Mouse (Mus musculus) heart, embryonic 16.5 days (tissue): ENCODE measurements around the gene Ccdc189. TPM values are rescaled to one million over a fixed set of nuclear protein-coding genes. Genes with fewer than 3 reads are reported as not detected.

Experiments used
- ATAC-seq: fragments of 200-750 bp; cut with Nextera tagmentation; replicated peaks from 2 replicates; pipeline ENCODE4 v1.8.0; 2017; ENCODE audit warnings: moderate number of reproducible peaks; ENCODE audit not compliant: insufficient read depth, low FRiP score; ENCODE audit errors: extremely low read depth
- H3K27ac ChIP-seq: fragments of 300-500 bp; sonication (generic); 2 replicates; pipeline ENCODE4 v1.5.1; 2014; ENCODE audit warnings: mild to moderate bottlenecking, low read length, control low read depth, moderate library complexity
- H3K27me3 ChIP-seq: fragments of 300-500 bp; sonication (generic); 2 replicates; pipeline ENCODE4 v1.6.1; 2014; ENCODE audit warnings: low read length, mixed read lengths; ENCODE audit not compliant: control insufficient read depth, insufficient read depth
- H3K36me3 ChIP-seq: fragments of 300-500 bp; sonication (generic); 2 replicates; pipeline ENCODE4 v1.6.1; 2014; ENCODE audit not compliant: control insufficient read depth, insufficient read depth
- H3K4me1 ChIP-seq: fragments of 300-500 bp; sonication (generic); 2 replicates; pipeline ENCODE4 v1.6.1; 2014; ENCODE audit warnings: low read length, mixed read lengths; ENCODE audit not compliant: control insufficient read depth, insufficient read depth
- H3K4me2 ChIP-seq: fragments of 300-500 bp; sonication (generic); 2 replicates; pipeline ENCODE4 v1.6.1; 2014; ENCODE audit warnings: low read depth, mild to moderate bottlenecking, control low read depth, low read length
- H3K4me3 ChIP-seq: fragments of 300-500 bp; sonication (generic); 2 replicates; pipeline ENCODE4 v1.5.1; 2014; ENCODE audit warnings: mild to moderate bottlenecking, control low read depth, low read length
- H3K9ac ChIP-seq: fragments of 300-500 bp; sonication (generic); 2 replicates; pipeline ENCODE4 v1.6.1; 2014; ENCODE audit warnings: low read length, control low read depth
- H3K9me3 ChIP-seq: fragments of 300-500 bp; sonication (generic); replicated peaks from 2 replicates; pipeline ENCODE4 v1.6.1; 2016; ENCODE audit warnings: low read length; ENCODE audit not compliant: control insufficient read depth
- WGBS: fragments of 180-500 bp; shearing (Covaris S2); extraction: QIAGEN DNeasy Blood & Tissue Kit; methylation state at CpG from one replicate; pipeline ENCODE4 v1.1.7; 2014; 5-methylcytosine and 5-hydroxymethylcytosine counted together
- polyA plus RNA-seq: library from polyadenylated mRNA; unstranded; fragments of >200 nt; fragmentation: Nextera tagmentation; extraction: Ambion mirVana; gene quantifications from 2 replicates; pipeline ENCODE4 v1.2.1, GENCODE M21; 2015

The Ccdc189 gene
- polyA plus RNA-seq, 1 experiment from 2014 or later: 14.0 TPM

DNA sequence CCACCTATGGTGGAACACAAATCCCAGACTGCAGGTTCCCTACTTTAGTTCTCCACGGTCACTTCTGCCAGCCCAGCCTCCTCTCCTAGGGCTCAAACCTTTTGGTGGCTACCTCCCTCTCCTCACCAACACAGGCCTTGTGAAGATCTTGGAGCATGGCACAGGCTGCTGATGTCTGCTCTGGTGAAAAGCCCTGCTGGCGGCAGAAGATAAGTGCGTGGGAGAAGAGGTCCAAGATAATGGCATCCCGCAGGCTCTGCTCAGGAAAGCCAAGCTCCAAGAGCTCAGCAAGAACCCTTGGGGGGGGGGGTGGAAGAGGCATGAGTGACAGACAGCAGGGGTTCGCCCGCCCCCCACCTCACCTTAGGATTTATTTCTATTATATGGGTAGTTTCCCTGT is 2.2 kb downstream of the Ccdc189 start:
- ATAC-seq: no peak
- 78% methylated on average over 6 of the region's 6 CpGs for WGBS
- Histone ChIP-seq H3K4me3 (no peak overlapping the region), H3K9me3 (no peaks in the 10 kb centered on the region), H3K27me3 (no peaks in the 10 kb centered on the region), H3K27ac (no peak overlapping the region), H3K4me1 (peaks cover 17% of the 10 kb centered on the region), H3K9ac (no peak overlapping the region), H3K36me3 (peaks cover 28% of the 10 kb centered on the region), H3K4me2 (no peak overlapping the region)

GRCm38 (mm10) chr7:127585031-127585430 is 3.4 kb downstream of the Ccdc189 start:
- Histone ChIP-seq H3K36me3 (peaks cover 27% of the 10 kb centered on the region), H3K4me3 (no peak overlapping the region), H3K4me1 (peaks cover 12% of the 10 kb centered on the region), H3K4me2 (no peak overlapping the region), H3K9ac (no peak overlapping the region), H3K27ac (no peak overlapping the region), H3K9me3 (no peaks in the 10 kb centered on the region), H3K27me3 (no peaks in the 10 kb centered on the region)
- ATAC-seq: no peak
- 81% methylated on average over 7 of the region's 7 CpGs for WGBS

DNA sequence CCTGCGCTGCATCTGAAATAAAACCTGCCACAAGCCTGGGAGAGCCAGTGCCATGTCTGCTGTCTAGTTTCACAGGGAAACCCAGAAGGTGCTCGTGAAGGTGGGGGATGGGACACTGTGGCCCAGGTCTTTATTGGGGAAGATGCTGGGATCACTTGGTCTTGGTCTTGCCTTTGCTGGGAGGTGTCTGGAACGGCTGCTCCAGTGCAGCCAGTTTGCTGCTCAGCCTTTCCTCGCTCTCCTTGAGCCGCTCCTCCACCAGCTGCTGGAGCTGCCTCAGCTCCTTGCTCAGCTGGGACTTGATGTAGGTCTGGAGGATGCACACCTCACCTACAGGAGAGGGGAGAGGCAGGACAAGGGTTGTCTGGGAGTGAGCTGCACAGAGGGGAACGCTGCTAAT is 5.1 kb downstream of the Ccdc189 start:
- Histone ChIP-seq H3K36me3 (peaks cover 29% of the 10 kb centered on the region), H3K4me2 (no peak overlapping the region), H3K9me3 (no peaks in the 10 kb centered on the region), H3K4me1 (peaks cover 6% of the 10 kb centered on the region; the same call in 1 of the 2 replicates), H3K27me3 (no peaks in the 10 kb centered on the region), H3K4me3 (no peak overlapping the region), H3K9ac (no peak overlapping the region), H3K27ac (no peak overlapping the region)
- no peak for ATAC-seq
- 90% methylated on average over 6 of the region's 6 CpGs for WGBS

DNA sequence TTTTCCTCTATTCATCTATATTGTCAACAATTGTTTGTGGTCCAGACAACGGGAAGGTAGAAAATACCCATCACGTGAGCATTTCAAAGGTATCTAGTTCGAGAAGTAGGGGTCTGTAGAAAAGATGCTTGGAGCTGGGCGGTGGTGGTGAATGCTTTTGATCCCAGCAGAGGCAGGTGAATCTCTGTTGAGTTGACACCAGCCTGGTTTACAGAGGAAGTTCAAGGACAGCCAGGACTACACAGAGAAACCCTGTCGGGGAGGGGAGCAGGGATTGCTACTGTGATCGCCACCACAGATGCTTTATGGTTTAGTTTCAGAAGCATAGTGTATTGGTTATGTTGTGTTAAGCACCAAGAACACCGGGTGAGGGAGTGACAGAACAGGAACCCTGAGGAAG is 14.3 kb downstream of the Ccdc189 start:
- Histone ChIP-seq H3K9me3 (no peaks in the 10 kb centered on the region), H3K27me3 (no peaks in the 10 kb centered on the region), H3K27ac (peak overlapping the region; percentile 77), H3K4me1 (peaks cover 18% of the 10 kb centered on the region), H3K4me2 (peak overlapping the region; percentile 98), H3K4me3 (peak overlapping the region; percentile 86), H3K36me3 (peaks cover 5% of the 10 kb centered on the region), H3K9ac (peak overlapping the region; percentile 86)
- ATAC-seq: no peak
- 23% methylated on average over 7 of the region's 7 CpGs for WGBS

GRCm38 (mm10) chr7:127573503-127574008 is 14.8 kb downstream of the Ccdc189 start:
- WGBS: 1% methylated on average over 22 of the region's 28 CpGs
- Histone ChIP-seq H3K36me3 (peaks cover 8% of the 10 kb centered on the region), H3K9me3 (no peaks in the 10 kb centered on the region), H3K9ac (peak overlapping the region; percentile 86), H3K4me1 (peaks cover 18% of the 10 kb centered on the region), H3K27ac (peak overlapping the region; percentile 77), H3K27me3 (no peaks in the 10 kb centered on the region), H3K4me2 (peak overlapping the region; percentile 98), H3K4me3 (peak overlapping the region; percentile 86)
- peak; percentile 52 for ATAC-seq

GRCm38 (mm10) chr7:127572895-127573471 is 15.4 kb downstream of the Ccdc189 start, which contains the start of gene Phkg2:
TSS of gene Phkg2 (plus strand) at chr7:127573340.
- H3K27ac ChIP-seq: peak within 1 kb of the TSS; percentile 77
- peaks cover 18% of the 10 kb centered on the region for H3K4me1 ChIP-seq
- H3K27me3 ChIP-seq: no peaks in the 10 kb centered on the region
- H3K36me3 ChIP-seq: peaks cover 8% of the 10 kb centered on the region
- H3K9ac ChIP-seq: peak within 1 kb of the TSS; percentile 86
- peak within 1 kb of the TSS; percentile 98 for H3K4me2 ChIP-seq
- WGBS: under 1% methylated on average over 17 of the region's 17 CpGs
- no peaks in the 10 kb centered on the region for H3K9me3 ChIP-seq
- ATAC-seq: peak; percentile 97
- H3K4me3 ChIP-seq: peak within 1 kb of the TSS; percentile 86

DNA sequence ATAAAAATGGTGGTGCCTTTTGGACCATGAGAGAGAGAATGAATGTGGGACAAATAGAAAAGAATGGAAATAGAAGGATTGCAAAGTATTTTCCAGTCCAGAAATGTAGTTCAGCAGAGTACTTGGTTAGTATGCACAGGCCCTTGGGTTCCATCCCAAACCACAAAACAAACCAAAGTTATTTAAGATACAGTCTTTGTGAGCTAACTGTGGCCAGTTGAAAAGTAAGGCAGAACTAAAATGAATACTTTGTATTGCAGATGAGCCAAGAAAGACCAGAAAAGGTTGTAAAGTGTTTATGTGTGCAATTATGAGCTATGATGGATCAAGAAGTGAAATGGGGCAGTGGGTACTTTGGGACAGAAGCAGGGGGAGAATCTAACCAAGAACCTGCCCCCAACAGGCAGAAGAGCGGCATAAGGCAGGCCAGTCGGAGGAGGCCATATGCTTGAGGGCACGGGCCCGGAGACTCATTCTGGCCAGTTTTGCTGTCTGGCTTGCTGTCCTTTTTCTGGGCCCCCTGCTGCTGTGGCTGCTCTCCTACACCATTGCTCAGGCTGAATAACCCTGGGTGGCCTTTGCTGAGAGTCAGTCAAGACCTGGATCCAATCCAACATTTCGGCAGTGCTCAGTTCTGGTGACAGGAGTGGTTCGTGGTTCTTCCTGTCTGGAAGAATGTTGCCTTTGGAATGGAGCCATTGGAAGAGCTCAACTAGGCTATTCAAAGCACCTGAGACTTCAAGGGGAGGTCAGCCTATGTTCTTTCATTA is 23.8 kb downstream of the Ccdc189 start:
- Histone ChIP-seq H3K9ac (no peak overlapping the region), H3K27me3 (no peaks in the 10 kb centered on the region), H3K4me1 (peaks cover 12% of the 10 kb centered on the region), H3K36me3 (peaks cover 29% of the 10 kb centered on the region), H3K4me3 (no peak overlapping the region), H3K4me2 (no peak overlapping the region), H3K9me3 (no peaks in the 10 kb centered on the region), H3K27ac (peak overlapping the region; percentile 62)
- 41% methylated on average over 6 of the region's 6 CpGs for WGBS
- ATAC-seq: peak; percentile 86

DNA sequence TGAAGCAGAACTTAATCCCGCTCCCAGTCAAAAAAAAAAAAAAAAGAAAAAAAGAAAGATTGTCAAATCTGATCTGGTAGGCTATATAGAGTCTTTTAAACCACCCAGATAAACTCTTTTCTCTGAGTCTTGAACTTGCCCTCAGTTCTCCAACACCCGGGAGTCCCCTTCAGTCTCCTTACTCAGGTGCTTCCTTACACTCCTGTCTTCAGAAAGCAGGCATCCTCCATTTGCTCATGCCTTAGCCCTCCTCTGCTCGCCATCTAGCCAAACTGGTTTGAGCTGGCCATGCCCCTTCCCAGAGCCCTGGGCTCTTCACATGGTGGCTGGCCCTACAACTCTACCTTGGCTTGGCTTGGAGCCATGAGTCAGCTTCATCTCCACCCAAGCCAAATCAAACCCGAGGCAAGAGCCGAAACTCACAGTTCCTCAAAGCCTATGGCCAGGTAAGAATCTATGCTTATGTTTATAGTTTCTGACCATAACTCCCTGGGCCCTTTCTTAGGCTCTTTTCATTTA is 27.0 kb downstream of the Ccdc189 start, which contains the start of gene Tmem265:
Gene Tmem265, plus strand, starts transcription at position 51 of the 519 bp plus-strand sequence.
- Histone ChIP-seq H3K4me2 (no peak within 1 kb of the TSS), H3K4me3 (no peak within 1 kb of the TSS), H3K27me3 (no peaks in the 10 kb centered on the region), H3K9me3 (no peaks in the 10 kb centered on the region), H3K36me3 (peaks cover 53% of the 10 kb centered on the region), H3K9ac (no peak within 1 kb of the TSS), H3K4me1 (peaks cover 12% of the 10 kb centered on the region), H3K27ac (no peak within 1 kb of the TSS)
- no peak for ATAC-seq
- WGBS: 85% methylated on average over 5 of the region's 5 CpGs

- Histone ChIP-seq H3K4me2 (no peak overlapping the region), H3K27me3 (no peaks in the 10 kb centered on the region), H3K4me1 (peaks cover 12% of the 10 kb centered on the region), H3K4me3 (no peak overlapping the region), H3K36me3 (peaks cover 57% of the 10 kb centered on the region), H3K9ac (no peak overlapping the region), H3K9me3 (no peaks in the 10 kb centered on the region), H3K27ac (no peak overlapping the region)
- no peak for ATAC-seq
- WGBS: 96% methylated on average over 11 of the region's 11 CpGs
Measured at GRCm38 (mm10) chr7:127560580-127560979, 27.8 kb downstream of the Ccdc189 start.
